Mouse (Mus musculus) C2C12 (cell line): ENCODE results near the gene Cdk5.

Experiments
- CTCF ChIP-seq: IDR thresholded peaks from one replicate; pipeline ENCODE4 v1.5.1; 2011; ENCODE audit not compliant: control insufficient read depth, insufficient read depth, insufficient read length
- MYOD1 ChIP-seq: IDR thresholded peaks from one replicate; pipeline ENCODE4 v1.6.1; 2011; ENCODE audit warnings: low read depth; ENCODE audit not compliant: control insufficient read depth, insufficient read length
- MYOG ChIP-seq: IDR thresholded peaks from one replicate; pipeline ENCODE4 v1.6.1; 2011; ENCODE audit not compliant: control insufficient read depth, insufficient read length; ENCODE audit errors: extremely low read depth

- TF ChIP-seq CTCF (no peak), MYOD1 (no peak), MYOG (no peak)
Observed at GRCm38 (mm10) chr5:24379501-24379900, 43.8 kb downstream of the Cdk5 start.
